In the genomic region with DNA sequence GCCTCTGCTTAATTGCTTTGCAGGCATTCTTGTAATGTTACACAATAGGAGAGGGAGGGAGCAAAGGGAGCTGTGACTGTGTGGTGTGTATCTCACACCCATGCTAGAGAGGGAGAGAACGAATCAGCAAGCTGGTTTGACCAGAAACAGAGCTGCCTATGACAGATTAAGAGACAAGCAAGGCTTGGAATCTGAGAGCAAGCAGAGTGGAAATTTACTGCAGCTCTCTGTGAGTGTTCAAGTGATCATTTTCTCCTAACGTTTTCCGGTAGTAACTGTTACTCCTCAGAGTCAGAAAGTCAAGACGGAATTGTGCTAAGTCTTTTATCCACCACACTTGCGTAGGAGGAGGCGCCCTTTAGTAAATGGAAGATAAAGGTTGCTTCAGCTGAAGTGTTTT, we compare ENCODE assay signal across 7 mouse cellular contexts. TPM values are rescaled to one million over a fixed set of nuclear protein-coding genes. Genes with fewer than 3 reads are reported as not detected.
A peak's percentile ranks its signal among the peaks of the same experiment; 100 is the strongest.
DNase-seq lines count a peak whose midpoint lies in the region; ATAC-seq and TF ChIP-seq lines count a peak whose summit lies in the region.

No protein-coding gene starts in this region.

- no peak for TF ChIP-seq CTCF in embryonic fibroblast, embryonic 13.5 days (IDR thresholded peaks at IDR 0.05; ENCODE audit: borderline replicate concordance, insufficient read depth, low read length)

- intact Hi-C loops in heart, postnatal 36 days (cut with DNase I), result no loop called here

- no peaks in the 10 kb centered on the region for H3K9me3 ChIP-seq in limb, embryonic 14.5 days (ENCODE audit: control insufficient read depth, low read length)
- no peaks in the 10 kb centered on the region for H3K9me3 ChIP-seq in limb, embryonic 10.5 days (replicated peaks)
- no peaks in the 10 kb centered on the region for H3K9me3 ChIP-seq in limb, embryonic 15.5 days
- no peaks in the 10 kb centered on the region for H3K9me3 ChIP-seq in intestine, embryonic 16.5 days (ENCODE audit: control insufficient read depth, low read length)

- H3K4me3 ChIP-seq in limb, embryonic 14.5 days (replicated peaks; ENCODE audit: low read length), result no peak overlapping the region
- no peak overlapping the region for H3K4me3 ChIP-seq in limb, embryonic 10.5 days
- H3K4me3 ChIP-seq in embryonic fibroblast, embryonic 13.5 days (ENCODE audit: insufficient read depth, low read length), result no peak overlapping the region
- no peak overlapping the region for H3K4me3 ChIP-seq in limb, embryonic 15.5 days
- no peak overlapping the region for H3K4me3 ChIP-seq in intestine, embryonic 16.5 days (ENCODE audit: low read length)

- no peaks in the 10 kb centered on the region for H3K36me3 ChIP-seq in limb, embryonic 14.5 days (ENCODE audit: control insufficient read depth, insufficient read depth, low read length)
- H3K36me3 ChIP-seq in limb, embryonic 10.5 days, result no peaks in the 10 kb centered on the region
- no peaks in the 10 kb centered on the region for H3K36me3 ChIP-seq in limb, embryonic 15.5 days
- no peaks in the 10 kb centered on the region for H3K36me3 ChIP-seq in intestine, embryonic 16.5 days (ENCODE audit: control insufficient read depth, insufficient read depth, low read length)

- H3K27ac ChIP-seq in limb, embryonic 14.5 days (replicated peaks; ENCODE audit: low read depth, low read length), result no peak overlapping the region
- no peak overlapping the region for H3K27ac ChIP-seq in limb, embryonic 10.5 days
- H3K27ac ChIP-seq in embryonic fibroblast, embryonic 13.5 days (ENCODE audit: insufficient read depth, low read length), result peak overlapping the region; percentile 52
- H3K27ac ChIP-seq in limb, embryonic 15.5 days, result peak overlapping the region; percentile 38; the same call in 1 of the 2 replicates
- no peak overlapping the region for H3K27ac ChIP-seq in intestine, embryonic 16.5 days (ENCODE audit: low read length)

- H3K4me2 ChIP-seq in limb, embryonic 14.5 days (replicated peaks; ENCODE audit: low read depth, low read length, severe bottlenecking), result no peak overlapping the region
- H3K4me2 ChIP-seq in limb, embryonic 15.5 days, result no peak overlapping the region
- no peak overlapping the region for H3K4me2 ChIP-seq in intestine, embryonic 16.5 days (ENCODE audit: low read depth, low read length)

- no peaks in the 10 kb centered on the region for H3K27me3 ChIP-seq in limb, embryonic 14.5 days (ENCODE audit: control insufficient read depth, insufficient read depth, low read length)
- no peaks in the 10 kb centered on the region for H3K27me3 ChIP-seq in limb, embryonic 10.5 days (ENCODE audit: low read depth, poor library complexity, severe bottlenecking)
- H3K27me3 ChIP-seq in limb, embryonic 15.5 days, result no peaks in the 10 kb centered on the region
- no peaks in the 10 kb centered on the region for H3K27me3 ChIP-seq in intestine, embryonic 16.5 days (replicated peaks; ENCODE audit: control insufficient read depth, insufficient read depth, low read length)

- 47% methylated on average over 6 of the region's 6 CpGs for WGBS in limb, embryonic 14.5 days
- 60% methylated on average over 6 of the region's 6 CpGs for WGBS in limb, embryonic 10.5 days
- 47% methylated on average over 6 of the region's 6 CpGs for whole genome bisulfite sequencing in limb, embryonic 15.5 days
- WGBS in intestine, embryonic 16.5 days, result 40% methylated on average over 6 of the region's 6 CpGs

- peak; percentile 6 for DNase-seq in limb, embryonic 14.5 days (ENCODE audit: low spot score)
- no peak for DNase-seq in limb, embryonic 10.5 days (ENCODE audit: low spot score)
- DNase-seq in heart, postnatal 36 days, result peak; percentile 13 to 25
- DNase-seq in ovary, postnatal 36 days (ENCODE audit: low spot score), result no peak

- no peak for ATAC-seq in limb, embryonic 14.5 days (ENCODE audit: low FRiP score, low read depth)
- no peak for ATAC-seq in limb, embryonic 15.5 days (ENCODE audit: insufficient number of reproducible peaks, low FRiP score, low TSS enrichment, low read depth)
- no peak; the same call in 1 of the 2 replicates for ATAC-seq in intestine, embryonic 16.5 days

- H3K4me1 ChIP-seq in limb, embryonic 14.5 days (ENCODE audit: control insufficient read depth, insufficient read depth, low read length), result no peaks in the 10 kb centered on the region
- no peaks in the 10 kb centered on the region for H3K4me1 ChIP-seq in limb, embryonic 10.5 days
- H3K4me1 ChIP-seq in embryonic fibroblast, embryonic 13.5 days (ENCODE audit: control insufficient read depth, insufficient read depth, low read length), result no peaks in the 10 kb centered on the region
- peaks cover 3% of the 10 kb centered on the region; the same call in 1 of the 2 replicates for H3K4me1 ChIP-seq in limb, embryonic 15.5 days
- no peaks in the 10 kb centered on the region for H3K4me1 ChIP-seq in intestine, embryonic 16.5 days (ENCODE audit: control insufficient read depth, insufficient read depth, low read length)

- H3K9ac ChIP-seq in limb, embryonic 14.5 days (ENCODE audit: low read depth, low read length, severe bottlenecking), result no peak overlapping the region
- no peak overlapping the region for H3K9ac ChIP-seq in limb, embryonic 15.5 days
- no peak overlapping the region for H3K9ac ChIP-seq in intestine, embryonic 16.5 days (ENCODE audit: low read depth, low read length)

- no peak for TF ChIP-seq POLR2A in limb, embryonic 14.5 days (IDR thresholded peaks at IDR 0.05; ENCODE audit: borderline replicate concordance, extremely low read depth, insufficient read depth, insufficient read length)
- TF ChIP-seq POLR2A in embryonic fibroblast, embryonic 13.5 days (IDR thresholded peaks at IDR 0.05; ENCODE audit: low read depth, low read length), result no peak

RNA-seq across cellular contexts. Expression of a gene that starts 37.9 kb away (rescaled TPM):
- 13.7 and 17.4 TPM in 2 replicates for polyA plus RNA-seq in limb, embryonic 14.5 days (2012; rRNA removed)
- 40.3 and 41.4 TPM in 2 replicates for polyA plus RNA-seq in limb, embryonic 14.5 days (2014; fragmentation: Nextera tagmentation; extraction: Ambion mirVana)
- polyA plus RNA-seq in limb, embryonic 10.5 days (2016; fragmentation: Nextera tagmentation; extraction: Ambion mirVana), result 44.4 and 44.6 TPM in 2 replicates
- 32.3 and 35.2 TPM in 2 replicates for polyA plus RNA-seq in embryonic fibroblast, embryonic 13.5 days (2011; ENCODE audit: insufficient read length, low read depth, missing spikeins)
- total RNA-seq in heart, postnatal 36 days (2021), result 10 to 100 TPM; 23.5 to 24.3 TPM
- polyA plus RNA-seq in limb, embryonic 15.5 days (2015; fragmentation: Nextera tagmentation; extraction: Ambion mirVana), result 41.0 and 44.5 TPM in 2 replicates
- 35.9 and 36.2 TPM in 2 replicates for polyA plus RNA-seq in intestine, embryonic 16.5 days (2015; fragmentation: Nextera tagmentation; extraction: Ambion mirVana)

RNA-seq across cellular contexts. Expression of a gene that starts 38.0 kb away (rescaled TPM):
- polyA plus RNA-seq in limb, embryonic 14.5 days (2012; rRNA removed), result 7.3 and 7.5 TPM in 2 replicates
- polyA plus RNA-seq in limb, embryonic 14.5 days (2014; fragmentation: Nextera tagmentation; extraction: Ambion mirVana), result 8.4 and 10.7 TPM in 2 replicates
- 10.4 and 13.1 TPM in 2 replicates for polyA plus RNA-seq in limb, embryonic 10.5 days (2016; fragmentation: Nextera tagmentation; extraction: Ambion mirVana)
- polyA plus RNA-seq in embryonic fibroblast, embryonic 13.5 days (2011; ENCODE audit: insufficient read length, low read depth, missing spikeins), result 8.0 and 8.4 TPM in 2 replicates
- total RNA-seq in heart, postnatal 36 days (2021), result 10 to 100 TPM; 10.2 to 12.4 TPM
- 8.5 and 8.9 TPM in 2 replicates for polyA plus RNA-seq in limb, embryonic 15.5 days (2015; fragmentation: Nextera tagmentation; extraction: Ambion mirVana)
- polyA plus RNA-seq in intestine, embryonic 16.5 days (2015; fragmentation: Nextera tagmentation; extraction: Ambion mirVana), result 7.2 and 8.3 TPM in 2 replicates

Comparison
In these comparisons a context has a peak if more than half of its experiments do, and no peak if none do; other contexts are left out.
1. DNase-seq: peak in limb, embryonic 14.5 days (single experiment) and heart, postnatal 36 days (2 of 2); none in limb, embryonic 10.5 days (single experiment) and ovary, postnatal 36 days (single experiment).
2. H3K27ac ChIP-seq: peak in embryonic fibroblast, embryonic 13.5 days (single experiment) and limb, embryonic 15.5 days (single experiment); none in limb, embryonic 14.5 days (single experiment), limb, embryonic 10.5 days (single experiment) and intestine, embryonic 16.5 days (single experiment).